Mouse (Mus musculus) limb, embryonic 12.5 days (tissue): ENCODE data around the gene Ddx39b. TPM values are rescaled to one million over a fixed set of nuclear protein-coding genes. Genes with fewer than 3 reads are reported as not detected.

Source experiments
- ATAC-seq: fragments of 200-750 bp; cut with Nextera tagmentation; 2 replicates; pipeline ENCODE4 v1.8.0; 2017; ENCODE audit warnings: low read depth, moderate TSS enrichment; ENCODE audit not compliant: insufficient number of reproducible peaks, insufficient read depth, low FRiP score, low TSS enrichment
- H3K27ac ChIP-seq: fragments of 300-500 bp; sonication (generic); 2 replicates; pipeline ENCODE4 v1.5.1; 2016; ENCODE audit warnings: mild to moderate bottlenecking, moderate library complexity
- H3K27me3 ChIP-seq: fragments of 300-500 bp; sonication (generic); 2 replicates; pipeline ENCODE4 v1.6.1; 2016; ENCODE audit warnings: mild to moderate bottlenecking, moderate library complexity
- H3K36me3 ChIP-seq: fragments of 300-500 bp; sonication (generic); 2 replicates; pipeline ENCODE4 v1.6.1; 2016; ENCODE audit warnings: mild to moderate bottlenecking, moderate library complexity
- H3K4me1 ChIP-seq: fragments of 300-500 bp; sonication (generic); replicated peaks from 2 replicates; pipeline ENCODE4 v1.6.1; 2016
- H3K4me2 ChIP-seq: fragments of 300-500 bp; sonication (generic); 2 replicates; pipeline ENCODE4 v1.6.1; 2016; ENCODE audit warnings: mild to moderate bottlenecking, moderate library complexity
- H3K4me3 ChIP-seq: fragments of 300-500 bp; sonication (generic); replicated peaks from 2 replicates; pipeline ENCODE4 v1.5.1; 2016; ENCODE audit warnings: mild to moderate bottlenecking
- H3K9ac ChIP-seq: fragments of 300-500 bp; sonication (generic); replicated peaks from 2 replicates; pipeline ENCODE4 v1.6.1; 2016; ENCODE audit warnings: mild to moderate bottlenecking, moderate library complexity
- H3K9me3 ChIP-seq: fragments of 300-500 bp; sonication (generic); 2 replicates; pipeline ENCODE4 v1.6.1; 2016; ENCODE audit warnings: mild to moderate bottlenecking, moderate library complexity
- WGBS: fragments of 180-500 bp; shearing (Covaris S2); methylation state at CpG from one replicate; pipeline ENCODE4 v1.1.7; 2016; 5-methylcytosine and 5-hydroxymethylcytosine counted together
- microRNA-seq: library from miRNA; unstranded; fragments of <30 nt; microRNA quantifications from one replicate; pipeline ENCODE4, GENCODE M21; 2017
- polyA plus RNA-seq: library from polyadenylated mRNA; unstranded; fragments of >200 nt; fragmentation: Nextera tagmentation; extraction: Ambion mirVana; gene quantifications from 2 replicates; pipeline ENCODE4 v1.2.1, GENCODE M21; 2016

Ddx39b gene
- polyA plus RNA-seq, 1 experiment from 2014 or later, result 638 TPM

DNA sequence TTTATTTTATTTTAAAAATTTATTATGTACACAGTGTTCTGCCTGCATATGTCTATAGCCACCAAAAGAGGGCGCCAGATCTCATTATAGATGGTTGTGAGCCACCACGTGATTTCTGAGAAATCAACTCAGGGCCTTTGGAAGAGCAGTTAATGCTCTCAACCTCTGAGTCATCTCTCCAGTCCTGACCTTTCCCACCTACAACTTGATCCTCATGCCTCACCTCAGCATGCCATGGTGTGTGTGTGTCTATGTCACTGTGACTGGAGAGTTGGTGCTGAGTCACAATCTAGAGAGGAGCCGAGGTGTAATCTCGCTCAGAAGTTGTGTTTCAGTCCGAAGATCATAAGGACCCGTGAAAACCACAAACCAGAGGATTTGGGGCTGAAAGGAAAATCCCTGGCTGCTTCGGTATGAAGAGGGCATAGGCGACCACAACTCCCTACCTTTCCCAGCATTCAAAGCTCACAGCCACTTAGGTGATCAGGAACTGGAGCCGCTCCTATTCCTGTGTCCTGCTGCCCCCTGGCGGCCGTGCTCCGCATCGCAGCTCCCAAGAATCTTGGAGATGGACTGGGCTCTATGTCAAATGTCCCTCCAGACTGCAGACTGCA, 60.2 kb downstream of the Ddx39b start:
- ATAC-seq, result no peak
- Histone ChIP-seq H3K9me3 (0 out of 2 replicates have a peak, but pooled peaks cover 2% of the 10 kb centered on the region), H3K4me1 (no peaks in the 10 kb centered on the region), H3K4me3 (no peak overlapping the region), H3K36me3 (no peaks in the 10 kb centered on the region), H3K27me3 (peaks cover 13% of the 10 kb centered on the region), H3K9ac (no peak overlapping the region), H3K4me2 (no peak overlapping the region), H3K27ac (no peak overlapping the region)
- 25% methylated on average over 13 of the region's 13 CpGs for WGBS

DNA sequence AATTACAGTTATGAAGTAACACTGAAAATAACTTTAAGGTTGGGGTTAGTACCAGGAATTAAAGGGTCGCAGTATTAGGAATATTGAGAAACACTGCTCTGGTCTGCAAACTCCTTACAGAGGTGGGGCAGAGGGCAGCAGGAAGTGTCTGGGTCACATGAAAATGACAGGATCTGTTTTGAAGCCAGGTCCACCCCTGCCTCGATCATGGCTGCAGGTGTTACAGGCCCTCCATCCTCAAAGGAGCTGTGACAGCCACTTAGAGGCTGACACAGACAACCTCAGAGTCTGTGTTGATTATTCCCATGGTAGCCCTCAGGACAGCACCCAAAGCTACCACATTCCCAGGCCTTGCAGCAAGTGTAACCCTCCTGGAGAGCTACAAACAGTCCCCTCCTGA, 61.7 kb downstream of the Ddx39b start:
- H3K9me3 ChIP-seq, result 0 out of 2 replicates have a peak, but pooled peaks cover 2% of the 10 kb centered on the region
- H3K4me2 ChIP-seq, result no peak overlapping the region
- H3K27me3 ChIP-seq, result peaks cover 28% of the 10 kb centered on the region
- H3K4me3 ChIP-seq, result no peak overlapping the region
- no peak overlapping the region for H3K9ac ChIP-seq
- no peaks in the 10 kb centered on the region for H3K36me3 ChIP-seq
- 85% methylated on average over 2 of the region's 2 CpGs for WGBS
- ATAC-seq, result no peak
- H3K27ac ChIP-seq, result no peak overlapping the region
- H3K4me1 ChIP-seq, result no peaks in the 10 kb centered on the region

Small RNAs within 50 kb of the gene (microRNA-seq; reads per million reads assigned to microRNA genes)
- gene Mir6973a (not detected), gene Mir6974 (not detected), gene Mir6975 (1.9 reads per million), gene Mir8094 (not detected)

Other genes with a start within 250 kb of the Ddx39b start
- gene Vars, start 240.8 kb upstream of the Ddx39b start, polyA plus RNA-seq, result 169 and 171 TPM in 2 replicates
- gene Vwa7, start 225.2 kb upstream of the Ddx39b start, polyA plus RNA-seq, result 0.10 and 0.13 TPM in 2 replicates
- 3.2 and 3.3 TPM in 2 replicates for gene Sapcd1, start 213.7 kb upstream of the Ddx39b start, polyA plus RNA-seq
- 2.9 and 3.4 TPM in 2 replicates for gene Msh5, start 195.0 kb upstream of the Ddx39b start, polyA plus RNA-seq
- gene Clic1, start 191.8 kb upstream of the Ddx39b start, polyA plus RNA-seq, result 194 and 195 TPM in 2 replicates
- gene Ddah2, start 182.7 kb upstream of the Ddx39b start, polyA plus RNA-seq, result 489 and 492 TPM in 2 replicates
- gene Ly6g6c, start 176.4 kb upstream of the Ddx39b start, polyA plus RNA-seq, result not detected in 2 replicates
- 0.68 and 0.76 TPM in 2 replicates for gene Mpig6b, start 175.6 kb upstream of the Ddx39b start, polyA plus RNA-seq
- gene Ly6g6e, start 164.8 kb upstream of the Ddx39b start, polyA plus RNA-seq, result 1.3 and 2.5 TPM in 2 replicates
- 0.68 and 1.0 TPM in 2 replicates for gene Ly6g6d, start 163.7 kb upstream of the Ddx39b start, polyA plus RNA-seq
- gene Ly6g6f, start 156.1 kb upstream of the Ddx39b start, polyA plus RNA-seq, result 0.44 and 0.66 TPM in 2 replicates
- gene Abhd16a, start 152.5 kb upstream of the Ddx39b start, polyA plus RNA-seq, result 74.5 and 75.3 TPM in 2 replicates
- gene Ly6g5c, start 133.5 kb upstream of the Ddx39b start, polyA plus RNA-seq, result not detected in 2 replicates
- 1.1 and 1.3 TPM in 2 replicates for gene Ly6g5b, start 126.3 kb upstream of the Ddx39b start, polyA plus RNA-seq
- gene Gpank1, start 120.3 kb upstream of the Ddx39b start, polyA plus RNA-seq, result 22.4 and 23.7 TPM in 2 replicates
- gene Csnk2b, start 119.7 kb upstream of the Ddx39b start, polyA plus RNA-seq, result 266 and 270 TPM in 2 replicates
- gene D17H6S53E, start 115.4 kb upstream of the Ddx39b start, polyA plus RNA-seq, result 7.1 and 10.1 TPM in 2 replicates
- 0.61 and 0.70 TPM in 2 replicates for gene Apom, start 109.7 kb upstream of the Ddx39b start, polyA plus RNA-seq
- gene Bag6, start 106.6 kb upstream of the Ddx39b start, polyA plus RNA-seq, result 70.4 TPM in 2 replicates
- gene Prrc2a, start 76.8 kb upstream of the Ddx39b start, polyA plus RNA-seq, result 212 and 231 TPM in 2 replicates
- gene Aif1, start 65.7 kb upstream of the Ddx39b start, polyA plus RNA-seq, result 4.7 and 4.9 TPM in 2 replicates
- gene Lst1, start 53.3 kb upstream of the Ddx39b start, polyA plus RNA-seq, result 5.6 and 6.0 TPM in 2 replicates
- 0.49 and 0.64 TPM in 2 replicates for gene Ltb, start 47.3 kb upstream of the Ddx39b start, polyA plus RNA-seq
- gene Tnf, start 39.7 kb upstream of the Ddx39b start, polyA plus RNA-seq, result not detected in 2 replicates
- gene Lta, start 36.4 kb upstream of the Ddx39b start, polyA plus RNA-seq, result not detected in 2 replicates
- gene Gm16181, start 20.9 kb upstream of the Ddx39b start, polyA plus RNA-seq, result 0.45 and 1.1 TPM in 2 replicates
- 4.3 and 4.8 TPM in 2 replicates for gene Atp6v1g2, start 8.1 kb upstream of the Ddx39b start, polyA plus RNA-seq
- gene Nfkbil1, start 6.0 kb upstream of the Ddx39b start, polyA plus RNA-seq, result 13.3 and 15.5 TPM in 2 replicates
- 17.8 and 18.8 TPM in 2 replicates for gene H2-D1, start 21.0 kb downstream of the Ddx39b start, polyA plus RNA-seq
- gene H2-Q1, start 78.7 kb downstream of the Ddx39b start, polyA plus RNA-seq, result 0.13 TPM in 1 of 2 replicates, not detected in the other
- gene H2-Q2, start 100.5 kb downstream of the Ddx39b start, polyA plus RNA-seq, result 0.45 and 0.88 TPM in 2 replicates
- gene H2-Q4, start 137.9 kb downstream of the Ddx39b start, polyA plus RNA-seq, result 5.0 and 6.0 TPM in 2 replicates
- gene H2-Q6, start 183.1 kb downstream of the Ddx39b start, polyA plus RNA-seq, result 2.0 TPM in 2 replicates
- 17.3 and 19.3 TPM in 2 replicates for gene H2-Q7, start 197.4 kb downstream of the Ddx39b start, polyA plus RNA-seq
- 0.41 and 0.42 TPM in 2 replicates for gene H2-Q10, start 228.3 kb downstream of the Ddx39b start, polyA plus RNA-seq